Comparison of ENCODE assay signal across 7 mouse cellular contexts in genomic region chr19:5294972-5295735, GRCm38 (mm10). TPM values are rescaled to one million over a fixed set of nuclear protein-coding genes. Genes with fewer than 3 reads are reported as not detected.
DNase-seq lines count a peak whose midpoint lies in the region; ATAC-seq lines count a peak whose summit lies in the region.

Sf3b2 (minus strand) TSS chr19:5295455.

- H3K27ac ChIP-seq in intestine, embryonic 16.5 days (ENCODE audit: low read length) = peak within 1 kb of the TSS; percentile 87
- peak within 1 kb of the TSS; percentile 72; the same call in 1 of the 2 replicates for H3K27ac ChIP-seq in midbrain, embryonic 11.5 days (ENCODE audit: low read depth, low read length)

- DNase-seq in adrenal gland, adult 8-10 months = peak; percentile 99
- peak; percentile 96 for DNase-seq in embryo, embryonic 9.5 days (ENCODE audit: extremely low spot score)
- DNase-seq in gastrocnemius, postnatal 4 days (ENCODE audit: low spot score in 2 of 2) = peak; percentile 96 to 98
- peak; percentile 99 for DNase-seq in left cerebral cortex, postnatal 36 days (ENCODE audit: low spot score in 2 of 2)
- peak; percentile 99 for DNase-seq in midbrain, embryonic 11.5 days (ENCODE audit: low spot score, missing footprints)
- DNase-seq in skeletal muscle tissue, adult 2 months (ENCODE audit: low read depth, low spot score) = peak; percentile 99

- H3K4me2 ChIP-seq in intestine, embryonic 16.5 days (ENCODE audit: low read depth, low read length) = peak within 1 kb of the TSS; percentile 85
- peak within 1 kb of the TSS; percentile 70 for H3K4me2 ChIP-seq in midbrain, embryonic 11.5 days

- H3K4me3 ChIP-seq in intestine, embryonic 16.5 days (ENCODE audit: low read length) = peak within 1 kb of the TSS; percentile 72
- H3K4me3 ChIP-seq in midbrain, embryonic 11.5 days (ENCODE audit: low read depth, low read length) = peak within 1 kb of the TSS; percentile 60

- peak; percentile 98 for ATAC-seq in intestine, embryonic 16.5 days
- ATAC-seq in midbrain, embryonic 11.5 days (ENCODE audit: low FRiP score) = peak; percentile 95

- 0% methylated on average over 46 of the region's 46 CpGs for WGBS in intestine, embryonic 16.5 days
- under 1% methylated on average over 46 of the region's 46 CpGs for WGBS in midbrain, embryonic 11.5 days

- peaks cover 9% of the 10 kb centered on the region for H3K4me1 ChIP-seq in intestine, embryonic 16.5 days (ENCODE audit: control insufficient read depth, insufficient read depth, low read length)
- peaks cover 19% of the 10 kb centered on the region for H3K4me1 ChIP-seq in midbrain, embryonic 11.5 days (ENCODE audit: control insufficient read depth, insufficient read depth, low read length)

- H3K36me3 ChIP-seq in intestine, embryonic 16.5 days (ENCODE audit: control insufficient read depth, insufficient read depth, low read length) = peaks cover 15% of the 10 kb centered on the region
- H3K36me3 ChIP-seq in midbrain, embryonic 11.5 days (ENCODE audit: control insufficient read depth, insufficient read depth, low read length) = peaks cover 22% of the 10 kb centered on the region

- no peaks in the 10 kb centered on the region for H3K27me3 ChIP-seq in intestine, embryonic 16.5 days (replicated peaks; ENCODE audit: control insufficient read depth, insufficient read depth, low read length)
- H3K27me3 ChIP-seq in midbrain, embryonic 11.5 days (ENCODE audit: control insufficient read depth, insufficient read depth, low read length) = no peaks in the 10 kb centered on the region

- no peaks in the 10 kb centered on the region for H3K9me3 ChIP-seq in intestine, embryonic 16.5 days (ENCODE audit: control insufficient read depth, low read length)
- H3K9me3 ChIP-seq in midbrain, embryonic 11.5 days (ENCODE audit: control insufficient read depth, low read length) = no peaks in the 10 kb centered on the region

- H3K9ac ChIP-seq in intestine, embryonic 16.5 days (ENCODE audit: low read depth, low read length) = peak within 1 kb of the TSS; percentile 83
- H3K9ac ChIP-seq in midbrain, embryonic 11.5 days (ENCODE audit: low read length) = peak within 1 kb of the TSS; percentile 82

- intact Hi-C loops in left cerebral cortex, postnatal 36 days (cut with DNase I) = loop anchor here (5.0 kb wide), 1 partner anchor 72 kb away; the partner anchor contains the start of genes Banf1 and Eif1ad

RNA-seq across cellular contexts. Expression of gene Sf3b2, which starts in this region (rescaled TPM):
- total RNA-seq in adrenal gland, adult 8-10 months (2022) = 100 to 1,000 TPM; 179 to 198 (median 191) TPM
- 100 to 1,000 TPM; 114 to 120 TPM for total RNA-seq in gastrocnemius, postnatal 4 days (2021)
- 265 and 280 TPM in 2 replicates for polyA plus RNA-seq in intestine, embryonic 16.5 days (2015; fragmentation: Nextera tagmentation; extraction: Ambion mirVana)
- total RNA-seq in left cerebral cortex, postnatal 36 days (2021) = 100 to 1,000 TPM; 201 to 202 TPM
- 377 and 399 TPM in 2 replicates for polyA plus RNA-seq in midbrain, embryonic 11.5 days (2014; fragmentation: Nextera tagmentation; extraction: Ambion mirVana)

Comparison
In these comparisons a context has a peak if more than half of its experiments do, and no peak if none do; other contexts are left out.
1. Peak in every context shown above with its lines: DNase-seq, ATAC-seq, H3K4me3 ChIP-seq and H3K27ac ChIP-seq.